Mouse (Mus musculus) heart, embryonic 10.5 days (tissue): ENCODE data around the gene Ermard. TPM values are rescaled to one million over a fixed set of nuclear protein-coding genes. Genes with fewer than 3 reads are reported as not detected.

Experiments
- polyA plus RNA-seq: library from polyadenylated mRNA; unstranded; fragments of >200 nt; fragmentation: Nextera tagmentation; extraction: Ambion mirVana; gene quantifications from 2 replicates; pipeline ENCODE4 v1.2.1, GENCODE M21; 2016

Ermard gene
- polyA plus RNA-seq, 1 experiment from 2014 or later: 80.2 TPM

Other genes with a start within 250 kb of the Ermard start
- 3.2 TPM in 2 replicates for gene Wdr27, start 98.0 kb upstream of the Ermard start, polyA plus RNA-seq
- gene 1600012H06Rik, start 98.0 kb upstream of the Ermard start, polyA plus RNA-seq: 29.8 and 32.8 TPM in 2 replicates
- 18.9 and 33.3 TPM in 2 replicates for gene Phf10, start 79.9 kb upstream of the Ermard start, polyA plus RNA-seq
- gene 9030025P20Rik, start 62.7 kb upstream of the Ermard start, polyA plus RNA-seq: 7.9 and 9.4 TPM in 2 replicates
- 0.92 TPM in 1 of 2 replicates, not detected in the other for gene Gm3417, start 62.4 kb upstream of the Ermard start, polyA plus RNA-seq
- gene Gm3435, start 31.0 kb upstream of the Ermard start, polyA plus RNA-seq: 4.7 and 6.1 TPM in 2 replicates
- 0.60 and 0.83 TPM in 2 replicates for gene Tcte3, start 280 bp downstream of the Ermard start, polyA plus RNA-seq
- 2.7 and 3.2 TPM in 2 replicates for gene Gm3448, start 329 bp downstream of the Ermard start, polyA plus RNA-seq